Mouse (Mus musculus) testis, postnatal 14 days (tissue): ENCODE measurements around the gene Mup3.
"Not testable (repeated sequence)": the region's sequence is repeated elsewhere in the genome, so short reads cannot be mapped to it uniquely, and the experiment has no call there.

ENCODE experiments used
- DNase-seq: peaks from one replicate; pipeline ENCODE4 v3.0.0; 2021; ENCODE audit warnings: low spot score

The Mup3 gene

GRCm38 (mm10) chr4:62087241-62087640 lies at the start of gene Mup3:
Mup3 (minus strand) TSS chr4:62087342.
- DNase-seq = no peak

- no peak for DNase-seq
These were observed 46.6 kb upstream of the Mup3 start for GRCm38 (mm10) chr4:62133706-62134105.

GRCm38 (mm10) chr4:62103366-62103765 lies 16.2 kb upstream of the Mup3 start:
- not testable (repeated sequence) for DNase-seq

GRCm38 (mm10) chr4:62087953-62088352 lies 811 bp upstream of the Mup3 start:
- DNase-seq = no peak

- DNase-seq = no peak
These were observed 4.4 kb downstream of the Mup3 start for GRCm38 (mm10) chr4:62082755-62083154.

- no peak for DNase-seq
These were observed 12.0 kb downstream of the Mup3 start for GRCm38 (mm10) chr4:62075126-62075525.

GRCm38 (mm10) chr4:62054780-62055179 lies 32.4 kb downstream of the Mup3 start:
- not testable (repeated sequence) for DNase-seq

GRCm38 (mm10) chr4:62054058-62054457 lies 33.1 kb downstream of the Mup3 start, which contains the start of gene Mup20:
Mup20 (minus strand) TSS chr4:62054158.
- DNase-seq = not testable (repeated sequence)
